Mouse (Mus musculus) lung, adult 2 months (tissue): ENCODE measurements around the gene Ppp1r16b.
"Not testable (repeated sequence)": the region's sequence is repeated elsewhere in the genome, so short reads cannot be mapped to it uniquely, and the experiment has no call there.

Experiments
- CTCF ChIP-seq: fragments of 200-500 bp; IDR thresholded peaks from 2 replicates; pipeline ENCODE4 v1.5.1; 2011; ENCODE audit warnings: mild to moderate bottlenecking, low read length, control low read depth; ENCODE audit not compliant: insufficient read depth
- POLR2A ChIP-seq: fragments of 200-500 bp; IDR thresholded peaks from 2 replicates; pipeline ENCODE4 v1.6.1; 2011; ENCODE audit warnings: low read depth, mild to moderate bottlenecking, control low read depth, low read length, borderline replicate concordance; ENCODE audit errors: extremely low read depth

DNA sequence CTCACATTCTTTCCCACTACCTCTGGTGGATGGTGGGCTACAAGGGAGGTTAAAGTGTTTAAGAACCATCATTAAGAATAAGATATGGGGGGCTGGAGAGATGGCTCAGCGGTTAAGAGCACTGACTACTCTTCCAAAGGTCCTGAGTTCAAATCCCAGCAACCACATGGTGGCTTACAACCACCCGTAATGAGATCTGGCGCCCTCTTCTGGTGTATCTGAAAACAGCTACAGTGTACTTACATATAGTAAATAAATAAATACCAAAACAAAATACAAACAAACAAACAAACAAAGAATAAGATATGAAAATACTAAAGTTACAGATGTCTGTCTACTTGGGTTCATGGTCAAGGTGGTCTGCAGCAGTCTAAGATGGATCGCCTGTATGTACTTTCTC lies 71.0 kb downstream of the Ppp1r16b start:
- not testable (repeated sequence) for TF ChIP-seq CTCF, POLR2A
